Mouse (Mus musculus) cerebellum, adult (tissue): ENCODE data around the gene Rora.

Source experiments
- ATAC-seq: cut with Nextera tagmentation; 2 replicates; pipeline ENCODE4 v1.9.2; 2017; ENCODE audit warnings: mild to moderate bottlenecking, moderate library complexity, mixed read lengths; ENCODE audit not compliant: insufficient number of reproducible peaks, low FRiP score, low TSS enrichment

The Rora gene

DNA sequence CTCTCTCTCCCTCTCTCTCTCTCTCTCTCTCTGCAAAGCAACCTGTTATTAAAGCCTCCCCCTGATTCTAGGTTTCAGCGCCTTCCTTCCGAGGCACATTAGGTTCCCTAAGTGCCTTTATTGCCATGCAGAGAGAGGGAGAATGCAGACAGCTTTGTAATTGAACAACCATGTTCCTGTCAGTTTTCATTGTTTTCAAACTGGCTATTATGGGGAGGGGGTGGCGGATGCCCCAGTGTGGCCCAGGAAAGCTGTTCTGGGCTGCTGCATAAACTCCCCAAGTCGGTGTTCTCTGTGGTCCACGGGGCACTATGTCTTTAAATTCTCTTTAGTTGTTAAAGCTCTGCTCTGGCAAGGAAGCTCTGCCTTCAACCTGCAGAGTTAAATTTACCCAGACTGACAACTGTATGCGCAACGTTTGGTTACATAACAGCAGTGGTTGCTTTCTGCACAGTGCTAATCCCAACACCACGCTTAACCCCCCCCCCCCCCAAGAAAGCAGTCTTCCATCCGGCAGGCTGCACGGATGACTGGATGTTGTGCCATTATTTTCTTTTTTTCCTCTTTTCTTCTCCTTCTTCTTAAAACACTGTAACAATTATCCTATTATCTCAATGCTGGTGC is 33.8 kb downstream of the Rora start:
- ATAC-seq, result no peak

DNA sequence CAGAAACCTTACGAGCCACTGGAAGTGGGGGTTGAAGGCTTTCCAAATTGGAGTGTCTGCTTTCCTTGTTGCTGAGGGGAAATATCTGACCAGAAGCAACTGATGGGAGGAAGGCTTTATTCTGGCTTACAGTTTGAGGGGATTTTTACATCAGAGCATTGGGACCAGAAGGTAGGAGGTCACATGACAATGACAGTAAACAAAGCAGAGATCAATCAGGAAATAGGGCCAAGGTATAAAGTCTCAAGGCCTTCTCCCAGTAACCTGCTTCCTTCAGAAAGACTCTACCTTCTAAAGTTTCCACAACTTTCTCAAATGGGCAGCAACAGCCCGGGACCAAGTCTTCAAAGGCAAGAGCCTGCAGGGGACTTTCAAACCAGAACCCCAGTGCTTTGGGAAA is 34.6 kb downstream of the Rora start:
- no peak for ATAC-seq

DNA sequence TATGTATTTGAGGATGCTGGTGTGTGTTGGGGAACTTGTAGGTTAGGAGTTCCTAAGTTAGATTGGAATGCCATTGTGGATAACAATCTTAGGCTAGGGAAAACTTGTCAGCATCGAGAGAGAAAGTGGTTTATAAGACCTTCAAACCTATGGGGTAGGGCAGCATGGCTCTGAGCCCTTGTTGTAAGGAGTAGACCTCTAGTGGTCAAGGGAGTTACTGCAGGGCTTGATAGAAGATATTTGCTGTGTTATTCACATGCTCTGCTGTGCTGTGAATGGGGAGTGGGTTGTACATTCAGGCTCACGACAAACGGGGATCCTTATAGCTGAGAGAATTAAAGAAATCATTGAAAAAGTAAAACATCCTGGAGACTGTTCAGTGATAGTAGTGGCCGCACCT is 35.8 kb downstream of the Rora start:
- no peak for ATAC-seq

DNA sequence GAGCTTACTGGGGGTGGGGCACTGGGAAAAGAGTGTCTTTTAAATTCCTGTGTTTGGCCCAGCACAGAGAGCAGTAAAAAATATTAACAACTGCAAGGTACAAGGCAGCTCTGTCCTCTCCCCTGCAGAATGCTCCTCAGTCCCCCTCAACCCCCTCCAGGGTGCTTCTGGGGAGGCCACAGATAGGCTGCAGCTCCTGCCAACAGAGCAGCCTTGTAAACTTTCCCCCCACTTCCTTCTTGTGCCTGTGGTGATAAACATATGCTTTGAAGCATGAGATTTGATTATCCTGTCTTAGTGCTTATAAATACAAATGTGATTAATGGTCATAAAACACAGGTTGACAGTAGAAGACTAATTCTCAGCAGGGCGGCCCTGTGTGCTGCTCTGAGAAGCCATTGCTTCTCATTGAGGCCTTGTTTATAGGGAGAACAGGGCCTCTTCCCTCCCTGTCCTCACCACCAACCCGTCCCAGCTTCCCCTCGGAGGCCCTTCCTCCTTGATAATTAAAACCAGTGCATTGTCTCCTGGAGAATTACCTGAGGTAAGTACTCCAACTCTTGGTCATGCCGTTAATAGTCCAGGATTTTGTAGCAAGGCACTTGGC is 41.4 kb downstream of the Rora start:
- no peak for ATAC-seq

DNA sequence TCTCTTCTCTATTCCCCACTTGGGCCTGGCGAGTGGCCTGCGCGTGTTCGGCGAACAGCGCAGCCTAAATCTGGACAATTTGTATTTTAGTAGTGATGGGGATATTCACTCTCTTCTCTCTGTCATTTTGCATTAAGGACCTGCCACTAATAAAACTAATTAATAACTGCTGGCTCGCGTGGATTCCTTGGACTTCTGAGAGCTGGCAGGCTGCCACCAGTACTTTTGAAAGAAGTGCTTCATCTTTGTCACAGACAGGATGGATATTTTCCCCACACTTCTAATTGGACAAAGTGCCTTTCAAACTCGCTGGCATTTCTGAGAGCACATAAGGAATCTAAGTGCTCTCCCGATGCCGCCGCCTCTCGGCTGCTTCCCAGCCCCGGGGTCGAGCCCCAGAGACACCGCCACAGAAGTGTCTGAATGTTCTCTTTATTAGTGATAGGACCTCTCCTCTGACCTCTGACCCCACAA is 41.9 kb downstream of the Rora start:
- no peak for ATAC-seq

DNA sequence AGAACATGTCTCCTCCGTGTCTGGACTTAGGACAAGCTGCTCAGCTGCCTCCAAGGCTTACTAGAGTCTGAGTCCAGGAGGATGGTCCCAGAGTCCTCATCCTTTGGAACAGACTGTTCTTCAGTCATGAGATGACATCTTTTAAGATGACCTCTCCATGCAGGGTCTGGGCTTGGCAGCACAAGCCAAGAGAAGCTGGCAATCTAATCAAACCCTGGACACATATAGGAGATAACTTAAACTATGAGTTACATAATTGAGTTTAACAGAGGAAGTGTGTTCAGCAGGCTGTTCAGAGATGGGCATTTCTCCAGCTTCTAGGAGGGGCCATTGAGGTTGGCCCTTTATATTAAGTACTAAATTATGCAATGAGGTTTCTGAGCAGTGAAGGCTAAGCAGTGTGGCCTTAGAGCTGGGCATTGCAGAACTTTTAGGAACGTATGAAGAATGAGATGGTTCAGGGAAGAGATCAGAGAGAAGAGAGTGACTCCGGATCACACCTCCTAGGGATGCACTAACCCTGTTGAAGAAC is 42.9 kb downstream of the Rora start:
- ATAC-seq, result no peak

DNA sequence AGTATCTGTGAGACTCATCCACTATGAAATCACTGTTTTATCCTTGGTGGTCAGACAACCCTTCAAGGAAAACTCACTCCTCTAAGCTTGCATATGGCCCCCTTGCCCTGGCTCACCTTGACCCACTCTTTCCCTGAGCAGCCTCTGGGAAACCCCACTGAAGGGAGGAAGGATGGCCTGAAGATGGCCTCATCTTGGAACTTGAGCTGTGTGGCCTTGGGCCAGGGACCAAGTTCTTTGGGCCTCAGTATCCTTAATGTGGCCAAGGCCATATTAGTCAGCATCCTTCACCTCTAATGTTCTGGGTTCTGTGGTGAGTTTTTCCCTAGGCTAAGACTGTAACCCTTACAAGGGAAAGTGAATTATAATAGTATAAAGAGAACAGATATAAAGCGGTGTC is 45.8 kb downstream of the Rora start:
- no peak for ATAC-seq

DNA sequence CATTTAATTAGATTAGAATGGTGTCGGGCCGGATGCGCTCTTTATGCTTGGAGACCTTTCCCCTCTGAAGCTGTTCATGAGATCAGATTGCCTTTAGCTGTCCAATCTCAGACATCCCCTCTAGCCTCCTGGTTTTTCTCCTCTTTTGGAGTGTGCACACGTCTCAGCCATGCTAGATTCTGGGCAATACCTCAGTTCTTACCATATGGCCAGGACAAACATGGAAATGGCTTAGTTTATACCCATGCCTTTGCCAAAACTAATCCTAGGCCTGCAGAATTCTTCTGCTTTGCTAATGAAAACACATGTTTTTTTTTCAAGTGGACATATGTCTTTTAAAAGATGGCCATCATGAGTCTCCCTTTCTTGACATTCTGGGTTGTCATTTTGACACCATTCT is 46.3 kb downstream of the Rora start:
- ATAC-seq, result 0 out of 2 replicates have a peak, but pooled peaks have one; percentile 36

DNA sequence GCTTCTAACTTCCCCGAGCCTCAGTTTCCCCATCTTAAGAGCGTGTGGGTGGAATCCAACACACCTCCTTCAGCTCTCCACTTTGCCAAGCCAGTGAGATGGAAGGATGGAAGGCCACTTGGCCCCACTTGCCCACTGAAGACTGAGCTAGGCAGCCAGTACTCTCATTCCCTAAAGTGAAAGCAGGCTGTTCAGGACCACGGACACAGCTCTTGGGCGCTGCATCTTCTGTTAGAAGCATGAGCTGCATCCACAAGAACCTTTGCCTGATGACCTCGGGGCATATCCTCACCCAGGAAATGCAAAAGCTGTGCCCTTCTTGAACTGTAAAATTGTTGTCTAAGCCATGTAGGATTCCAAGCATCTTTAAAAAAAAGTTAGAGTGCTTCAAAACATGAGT is 54.0 kb downstream of the Rora start:
- ATAC-seq, result no peak

DNA sequence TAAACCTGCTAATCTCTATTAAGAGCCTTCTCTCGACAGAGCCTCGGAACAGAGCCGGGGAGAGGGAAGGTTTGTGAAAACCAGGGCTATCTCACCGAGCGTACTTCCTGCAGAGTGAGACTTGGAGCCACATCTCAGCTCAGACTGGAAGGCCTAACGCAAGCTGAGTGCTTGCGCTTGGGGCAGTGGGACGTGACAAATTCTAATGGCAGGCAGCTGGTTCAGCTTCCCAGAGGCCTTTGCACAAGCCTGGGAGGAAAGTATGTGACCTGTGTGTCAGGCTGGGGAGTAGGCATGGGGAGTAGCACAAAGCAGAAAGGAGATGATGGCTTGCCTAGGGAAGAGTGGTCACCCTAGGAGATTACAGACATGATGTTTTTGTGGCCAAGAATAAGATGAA is 55.6 kb downstream of the Rora start:
- ATAC-seq, result no peak

DNA sequence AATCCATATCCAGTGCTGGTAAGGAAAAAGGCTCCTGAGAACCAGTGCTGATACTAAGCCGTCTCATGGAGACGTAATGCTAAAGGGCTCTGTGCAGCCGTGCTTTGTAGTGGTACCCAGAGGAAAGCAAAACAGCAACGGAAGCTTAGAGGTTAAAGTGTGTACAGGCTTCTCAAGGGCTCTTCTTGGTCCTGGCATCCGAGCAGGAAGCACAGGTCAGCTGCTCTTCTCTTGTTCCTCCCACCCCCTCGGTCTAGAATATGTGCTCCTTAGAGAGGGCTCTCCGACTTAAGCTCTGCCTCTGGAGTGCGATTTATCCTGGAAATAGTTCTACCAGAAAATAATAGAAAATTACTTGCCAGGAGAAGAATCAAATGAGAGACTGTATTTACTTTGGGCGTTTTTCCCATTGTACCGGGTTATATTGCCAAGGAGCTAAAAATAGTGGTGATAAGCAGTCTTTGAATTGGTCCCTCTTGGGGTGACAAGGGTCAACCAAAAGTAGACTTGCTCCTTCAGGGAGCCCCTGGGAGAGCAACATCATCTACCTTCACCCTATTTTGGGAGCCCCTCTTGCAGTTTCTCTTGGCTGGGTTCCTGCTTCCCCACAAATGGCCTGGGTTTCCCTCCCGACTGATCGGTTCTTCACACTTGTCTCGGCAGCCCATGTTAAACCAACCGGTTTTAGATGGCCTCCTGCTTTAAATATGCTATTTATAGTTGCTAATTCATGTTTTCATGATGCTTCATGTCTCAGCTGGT is 57.5 kb downstream of the Rora start:
- no peak; the same call in 1 of the 2 replicates for ATAC-seq

DNA sequence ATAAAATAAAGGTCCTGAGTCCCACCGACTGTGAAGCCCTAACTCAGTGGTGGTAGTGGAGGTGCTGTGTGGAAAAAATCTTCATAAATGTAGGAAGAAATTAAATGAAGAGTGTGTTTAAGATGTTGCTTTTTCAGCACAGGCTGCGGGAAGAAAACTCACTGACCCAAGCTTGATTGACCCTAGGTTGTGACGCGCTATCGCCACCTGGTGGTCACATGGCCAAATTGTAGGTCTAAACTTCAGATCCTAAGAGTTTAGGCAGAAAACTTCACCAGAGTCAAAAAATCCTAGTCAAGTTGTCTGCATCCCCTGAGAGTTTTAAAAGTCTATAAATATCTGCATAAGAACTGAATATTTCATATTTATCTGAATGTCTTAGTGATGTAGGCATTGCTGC is 63.4 kb downstream of the Rora start:
- ATAC-seq, result no peak

DNA sequence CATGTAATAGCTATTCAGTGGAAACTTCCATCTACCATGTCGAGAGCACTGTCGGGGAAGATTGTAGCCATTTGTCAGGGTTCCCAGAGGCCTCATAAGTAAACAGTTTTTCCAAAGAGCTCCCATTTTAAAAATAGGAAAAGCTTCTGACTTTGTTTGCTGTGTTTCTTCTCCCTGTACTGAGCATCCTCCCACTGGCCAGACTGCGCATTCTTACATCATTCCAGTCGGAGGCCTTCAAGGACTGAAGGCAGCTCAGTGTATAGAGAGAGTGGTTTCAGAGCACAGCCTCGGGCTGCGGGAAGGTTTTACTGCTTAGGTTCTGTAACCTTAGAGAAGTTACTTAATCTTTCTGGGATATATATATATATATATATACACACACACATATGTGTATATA is 64.8 kb downstream of the Rora start:
- no peak for ATAC-seq

DNA sequence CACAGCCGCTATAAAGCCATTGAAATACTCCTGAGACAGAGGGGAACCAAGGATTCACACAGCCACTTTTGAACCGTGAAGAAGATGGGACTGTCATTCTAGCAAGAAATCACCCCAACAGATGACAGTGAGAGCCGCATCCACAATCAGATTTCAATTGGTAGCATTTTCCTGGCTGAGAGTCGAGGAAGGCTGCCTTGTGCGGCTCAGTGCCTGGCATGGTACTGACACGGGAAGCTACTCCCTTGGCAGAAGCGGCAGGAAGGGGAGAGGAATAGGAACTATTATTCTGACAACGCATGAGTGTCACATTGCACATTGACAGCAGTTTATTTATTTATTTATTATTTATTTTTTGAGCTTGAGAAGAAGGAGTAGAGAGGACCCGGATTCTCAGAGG is 65.7 kb downstream of the Rora start:
- ATAC-seq, result no peak

DNA sequence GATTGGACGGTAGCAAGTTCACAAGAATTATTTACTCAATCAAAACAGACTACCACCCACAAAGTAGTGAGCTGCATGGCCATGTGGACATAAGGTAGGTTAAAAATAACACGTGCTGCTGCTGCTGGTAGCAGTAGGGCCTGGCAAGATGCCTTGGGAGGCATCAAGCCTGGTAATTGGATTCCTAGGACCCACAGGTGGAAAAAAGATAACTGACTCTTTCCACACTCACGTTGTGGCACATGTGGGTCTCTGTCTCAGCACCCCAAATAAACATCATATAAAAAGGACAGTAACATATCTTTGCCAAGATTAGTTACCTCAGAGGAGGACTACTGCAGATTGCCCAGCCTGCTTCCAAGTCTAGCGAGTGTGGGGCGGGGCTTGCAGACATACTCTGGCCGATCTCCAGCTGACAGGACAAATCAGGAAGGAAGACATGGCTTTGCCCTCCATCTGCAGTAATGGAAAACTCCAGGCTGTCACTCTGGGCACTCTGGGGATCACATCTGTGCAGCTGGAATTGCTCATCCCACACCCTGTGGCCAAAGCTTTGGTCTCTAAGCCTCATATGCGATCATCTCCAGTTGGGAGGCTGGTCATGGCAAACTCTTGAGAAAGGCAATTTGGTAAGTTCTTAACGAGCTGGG is 71.2 kb downstream of the Rora start:
- ATAC-seq, result peak; percentile 13; the same call in 1 of the 2 replicates

DNA sequence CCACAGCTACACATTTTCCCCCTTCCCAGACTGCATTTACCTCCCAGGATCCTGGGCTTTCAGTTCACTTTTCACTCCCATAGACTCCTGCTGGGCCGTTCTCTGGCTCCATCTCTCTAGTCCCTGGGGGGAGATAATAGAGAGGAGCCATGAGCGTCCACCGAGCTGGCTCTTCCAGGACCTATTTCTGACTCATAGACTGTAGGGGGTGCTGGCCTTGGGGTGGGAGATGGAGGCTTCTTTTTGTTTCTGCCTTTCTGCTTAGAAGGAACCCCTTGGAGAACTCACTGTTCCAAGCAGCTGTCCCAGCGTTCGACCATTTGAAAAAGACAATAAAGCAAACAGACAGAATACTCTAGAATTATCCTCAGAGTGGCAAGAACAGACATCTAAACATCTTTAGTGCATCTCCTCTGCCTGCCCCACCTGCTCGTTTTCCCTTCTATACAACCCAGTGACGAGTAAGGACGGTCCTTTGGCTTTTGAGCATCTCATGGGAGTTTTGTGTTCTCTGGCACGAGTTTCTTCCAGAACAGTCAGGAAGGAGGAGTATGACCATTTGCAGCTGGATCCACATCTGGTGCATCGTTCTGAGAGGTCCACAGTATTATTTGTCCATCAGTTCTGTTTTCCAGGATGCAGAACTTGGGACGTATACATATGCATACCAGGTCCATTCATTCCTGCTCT is 73.7 kb downstream of the Rora start:
- no peak for ATAC-seq

DNA sequence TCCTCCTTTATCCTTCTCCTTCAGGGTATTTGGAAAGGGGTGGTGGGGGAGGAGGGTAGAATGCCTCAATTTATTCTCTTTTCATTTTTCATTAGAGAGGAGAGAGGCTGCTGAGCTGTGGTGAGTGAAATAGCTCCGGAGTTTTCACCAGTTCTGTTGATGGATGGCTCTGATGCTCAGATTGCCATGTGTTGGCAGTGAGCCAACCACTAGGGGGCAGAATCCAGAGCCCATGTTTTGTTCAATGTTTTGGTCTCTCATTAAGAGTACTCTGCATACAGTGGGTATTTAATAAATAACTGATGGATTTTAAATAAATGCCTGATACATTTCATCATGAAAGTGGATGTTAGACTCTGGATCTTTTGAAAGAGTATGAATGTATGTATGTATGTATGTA is 77.9 kb downstream of the Rora start:
- no peak for ATAC-seq

DNA sequence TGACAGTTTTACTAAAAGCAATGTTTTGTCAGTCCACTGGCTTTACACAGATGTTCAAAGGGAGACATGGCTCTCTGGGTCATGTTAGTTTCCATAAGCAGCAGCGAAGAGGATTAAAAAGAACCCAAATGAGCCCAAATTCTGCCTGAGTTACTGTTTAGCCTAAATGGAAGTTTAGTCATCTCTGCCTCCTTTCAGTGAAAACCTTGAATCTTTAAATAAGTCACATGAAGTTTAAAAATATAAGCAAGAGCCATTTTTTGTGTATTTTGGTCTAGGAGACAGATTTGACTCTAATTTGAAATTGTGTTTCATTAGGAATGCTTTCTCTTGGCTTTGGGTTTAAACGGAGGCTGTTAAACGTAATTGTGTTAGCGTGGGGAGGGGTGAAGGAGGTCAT is 79.3 kb downstream of the Rora start:
- ATAC-seq, result no peak

DNA sequence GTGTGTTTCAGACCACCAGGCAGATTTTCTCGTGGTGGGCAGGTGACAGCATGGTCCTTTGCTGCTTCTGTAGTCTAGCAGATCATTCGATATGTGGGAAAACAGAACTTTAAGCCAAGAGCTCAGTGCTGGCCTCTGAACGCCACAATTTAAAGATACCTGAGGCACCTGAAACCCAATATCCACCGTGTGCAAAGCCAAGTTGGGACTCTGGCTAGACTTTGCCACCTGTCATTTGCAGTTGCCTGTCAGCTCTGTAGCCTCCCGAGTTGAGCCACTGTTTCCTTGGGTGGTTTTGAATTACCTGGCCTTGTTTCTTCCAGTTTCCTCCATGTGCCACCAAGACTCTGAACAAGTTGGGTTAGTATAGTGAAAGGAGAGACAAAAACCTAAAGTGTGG is 82.3 kb downstream of the Rora start:
- no peak for ATAC-seq

DNA sequence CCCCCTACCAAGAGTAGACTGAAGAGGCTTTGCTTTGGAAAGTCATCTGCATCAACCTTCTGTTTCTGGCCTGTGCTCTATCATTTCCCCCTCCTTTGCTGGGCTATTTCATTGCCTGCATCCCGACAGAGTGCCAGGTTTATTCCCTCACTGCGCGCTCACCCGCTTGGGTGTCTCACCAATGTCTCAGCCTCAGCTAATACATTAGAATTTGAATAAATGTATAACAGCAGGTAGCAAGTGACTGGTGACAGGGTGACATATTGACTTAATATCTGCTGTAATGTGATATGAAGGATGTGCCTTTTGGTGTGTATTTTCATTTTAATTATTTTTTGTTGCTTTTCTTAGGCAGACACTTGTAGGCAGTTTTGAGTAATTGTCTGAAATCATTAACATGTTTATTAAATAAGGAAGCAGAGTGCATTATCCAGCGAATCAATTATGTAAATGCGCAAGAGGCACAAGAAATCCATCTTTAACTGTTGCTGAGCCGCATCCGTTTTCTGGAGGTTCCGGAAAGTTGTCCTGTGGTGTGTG is 83.7 kb downstream of the Rora start:
- no peak for ATAC-seq
